ENCODE assay signal across 33 mouse cellular contexts in genomic region chr16:58013557-58013956, GRCm38 (mm10).
DNase-seq lines count a peak whose midpoint lies in the region; ATAC-seq and TF ChIP-seq lines count a peak whose summit lies in the region.
"Had no signal": no experiment of that assay in that cellular context is flagged by ENCODE, and none has a peak within 500 bp of the region (broad histone marks: within the 10 kb centered on the region; RNA-seq: fewer than 3 reads in every experiment).

No protein-coding gene starts in this region.

- intact Hi-C loops in heart, adult 2 months (cut with DNase I): no loop called here

- no peak for ATAC-seq in kidney, postnatal 0 days (replicated peaks; ENCODE audit: low FRiP score, low read depth)
- no peak for ATAC-seq in limb, embryonic 14.5 days (ENCODE audit: low FRiP score, low read depth)
- ATAC-seq in hindbrain, embryonic 13.5 days (ENCODE audit: low FRiP score): no peak
- ATAC-seq: forebrain, embryonic 15.5 days; hindbrain, embryonic 16.5 days; intestine, embryonic 15.5 days had no signal

- WGBS in kidney, postnatal 0 days: 20% methylated on average over 1 of the region's 1 CpGs
- WGBS in limb, embryonic 14.5 days: 17% methylated on average over 1 of the region's 1 CpGs
- WGBS in hindbrain, embryonic 13.5 days: 90% methylated on average over 1 of the region's 1 CpGs
- WGBS in heart, adult 2 months: 73% methylated on average over 1 of the region's 1 CpGs

- H3K36me3 ChIP-seq in kidney, postnatal 0 days (ENCODE audit: insufficient read depth, low read length): no peaks in the 10 kb centered on the region
- no peaks in the 10 kb centered on the region for H3K36me3 ChIP-seq in limb, embryonic 14.5 days (ENCODE audit: control insufficient read depth, insufficient read depth, low read length)
- no peaks in the 10 kb centered on the region for H3K36me3 ChIP-seq in hindbrain, embryonic 13.5 days
- H3K36me3 ChIP-seq in heart, adult 2 months (ENCODE audit: control insufficient read depth, insufficient read depth, low read length): no peaks in the 10 kb centered on the region
- H3K36me3 ChIP-seq: embryonic facial prominence, embryonic 12.5 days; forebrain, embryonic 10.5 days; forebrain, embryonic 15.5 days; hindbrain, embryonic 10.5 days; intestine, embryonic 15.5 days; midbrain, embryonic 12.5 days; neural tube, embryonic 12.5 days had no signal

- no peak for TF ChIP-seq EP300 in heart, adult 2 months (IDR thresholded peaks at IDR 0.05; ENCODE audit: insufficient read depth, low read depth, low read length)

- H3K4me2 ChIP-seq in kidney, postnatal 0 days (ENCODE audit: low read length): no peak overlapping the region
- H3K4me2 ChIP-seq in limb, embryonic 14.5 days (replicated peaks; ENCODE audit: low read depth, low read length, severe bottlenecking): no peak overlapping the region
- H3K4me2 ChIP-seq in hindbrain, embryonic 13.5 days: no peak overlapping the region
- H3K4me2 ChIP-seq: embryonic facial prominence, embryonic 12.5 days; forebrain, embryonic 15.5 days; intestine, embryonic 15.5 days; midbrain, embryonic 12.5 days; neural tube, embryonic 12.5 days had no signal

- TF ChIP-seq CTCF in kidney, postnatal 0 days (IDR thresholded peaks at IDR 0.05; ENCODE audit: low read depth): no peak
- TF ChIP-seq CTCF in heart, adult 2 months (IDR thresholded peaks at IDR 0.05): no peak

- no peak overlapping the region for H3K9ac ChIP-seq in kidney, postnatal 0 days (ENCODE audit: low read depth, low read length)
- H3K9ac ChIP-seq in limb, embryonic 14.5 days (ENCODE audit: low read depth, low read length, severe bottlenecking): no peak overlapping the region
- no peak overlapping the region for H3K9ac ChIP-seq in hindbrain, embryonic 13.5 days
- no peak overlapping the region for H3K9ac ChIP-seq in heart, adult 2 months (ENCODE audit: low read depth, low read length)
- H3K9ac ChIP-seq: embryonic facial prominence, embryonic 12.5 days; forebrain, embryonic 15.5 days; intestine, embryonic 15.5 days; liver, embryonic 14.5 days; midbrain, embryonic 12.5 days; neural tube, embryonic 12.5 days had no signal

- H3K79me2 ChIP-seq in heart, adult 2 months (replicated peaks; ENCODE audit: control insufficient read depth, insufficient read depth, low read length): no peaks in the 10 kb centered on the region

- no peaks in the 10 kb centered on the region for H3K4me1 ChIP-seq in kidney, postnatal 0 days (replicated peaks; ENCODE audit: insufficient read depth, low read length)
- no peaks in the 10 kb centered on the region for H3K4me1 ChIP-seq in limb, embryonic 14.5 days (ENCODE audit: control insufficient read depth, insufficient read depth, low read length)
- no peaks in the 10 kb centered on the region for H3K4me1 ChIP-seq in hindbrain, embryonic 13.5 days (replicated peaks)
- no peaks in the 10 kb centered on the region for H3K4me1 ChIP-seq in heart, adult 2 months (ENCODE audit: control insufficient read depth, insufficient read depth, low read length)
- H3K4me1 ChIP-seq: embryonic facial prominence, embryonic 12.5 days; forebrain, embryonic 10.5 days; forebrain, embryonic 15.5 days; hindbrain, embryonic 10.5 days; intestine, embryonic 15.5 days; midbrain, embryonic 12.5 days; neural tube, embryonic 12.5 days had no signal

- peak; percentile 36 for DNase-seq in embryo, embryonic 10.5 days (ENCODE audit: low spot score)
- DNase-seq in embryo, embryonic 9.5 days (ENCODE audit: extremely low spot score): no peak
- DNase-seq in kidney, postnatal 0 days (ENCODE audit: low spot score): peak; percentile 66
- DNase-seq in kidney, postnatal 10 days: no peak
- peak; percentile 40 for DNase-seq in embryo, embryonic 11.5 days (ENCODE audit: low read depth, low spot score)
- peak; percentile 68 for DNase-seq in limb, embryonic 14.5 days (ENCODE audit: low spot score)
- DNase-seq in heart, adult 2 months: no peak
- DNase-seq: adrenal gland, adult 8-10 months; cerebellum, adult 11 months; cerebellum, adult 9-10 months; cerebellum, postnatal 36 days; gastrocnemius, adult 2 months; heart, postnatal 14 days; kidney, adult 2 months; kidney, postnatal 4 days; liver; lung, adult 2 months; right cerebral cortex, adult 18-20 months; spleen, adult 18-20 months; thymus, adult 18-20 months; thymus, postnatal 25 days had no signal

- H3K27ac ChIP-seq in kidney, postnatal 0 days: no peak overlapping the region
- no peak overlapping the region for H3K27ac ChIP-seq in limb, embryonic 14.5 days (replicated peaks; ENCODE audit: low read depth, low read length)
- no peak overlapping the region for H3K27ac ChIP-seq in hindbrain, embryonic 13.5 days
- H3K27ac ChIP-seq in heart, adult 2 months: no peak overlapping the region
- H3K27ac ChIP-seq: embryonic facial prominence, embryonic 12.5 days; forebrain, embryonic 10.5 days; forebrain, embryonic 15.5 days; gastrocnemius, adult 2 months; hindbrain, embryonic 10.5 days; intestine, embryonic 15.5 days; liver, embryonic 14.5 days; midbrain, embryonic 12.5 days; neural tube, embryonic 12.5 days had no signal

- no peaks in the 10 kb centered on the region for H3K9me3 ChIP-seq in kidney, postnatal 0 days (replicated peaks; ENCODE audit: low read length)
- H3K9me3 ChIP-seq in limb, embryonic 14.5 days (ENCODE audit: control insufficient read depth, low read length): no peaks in the 10 kb centered on the region
- no peaks in the 10 kb centered on the region for H3K9me3 ChIP-seq in hindbrain, embryonic 13.5 days
- H3K9me3 ChIP-seq: embryonic facial prominence, embryonic 12.5 days; forebrain, embryonic 10.5 days; forebrain, embryonic 15.5 days; hindbrain, embryonic 10.5 days; intestine, embryonic 15.5 days; midbrain, embryonic 12.5 days; neural tube, embryonic 12.5 days had no signal

- no peak for TF ChIP-seq POLR2A in limb, embryonic 14.5 days (IDR thresholded peaks at IDR 0.05; ENCODE audit: borderline replicate concordance, extremely low read depth, insufficient read depth, insufficient read length)
- no peak for TF ChIP-seq POLR2A in heart, adult 2 months (IDR thresholded peaks at IDR 0.05; ENCODE audit: insufficient read depth, low read depth, low read length)

- no peak overlapping the region for H3K4me3 ChIP-seq in kidney, postnatal 0 days (replicated peaks; ENCODE audit: low read depth, low read length)
- no peak overlapping the region for H3K4me3 ChIP-seq in limb, embryonic 14.5 days (replicated peaks; ENCODE audit: low read length)
- no peak overlapping the region for H3K4me3 ChIP-seq in hindbrain, embryonic 13.5 days
- no peak overlapping the region for H3K4me3 ChIP-seq in heart, adult 2 months
- H3K4me3 ChIP-seq: embryonic facial prominence, embryonic 12.5 days; forebrain, embryonic 10.5 days; forebrain, embryonic 15.5 days; gastrocnemius, adult 2 months; hindbrain, embryonic 10.5 days; intestine, embryonic 15.5 days; midbrain, embryonic 12.5 days; myocyte; neural tube, embryonic 12.5 days had no signal

- H3K27me3 ChIP-seq in kidney, postnatal 0 days (ENCODE audit: insufficient read depth, low read length): no peaks in the 10 kb centered on the region
- no peaks in the 10 kb centered on the region for H3K27me3 ChIP-seq in limb, embryonic 14.5 days (ENCODE audit: control insufficient read depth, insufficient read depth, low read length)
- H3K27me3 ChIP-seq in hindbrain, embryonic 13.5 days: no peaks in the 10 kb centered on the region
- H3K27me3 ChIP-seq in heart, adult 2 months (ENCODE audit: control insufficient read depth, insufficient read depth, low read length): no peaks in the 10 kb centered on the region
- H3K27me3 ChIP-seq: CH12.LX; embryonic facial prominence, embryonic 12.5 days; forebrain, embryonic 15.5 days; intestine, embryonic 15.5 days; midbrain, embryonic 12.5 days; neural tube, embryonic 12.5 days had no signal

Comparison
In these comparisons a context has a peak if more than half of its experiments do, and no peak if none do; other contexts are left out.
1. DNase-seq: peak in embryo, embryonic 10.5 days (single experiment), kidney, postnatal 0 days (single experiment), embryo, embryonic 11.5 days (single experiment) and limb, embryonic 14.5 days (single experiment); none in embryo, embryonic 9.5 days (single experiment), kidney, postnatal 10 days (single experiment) and heart, adult 2 months (0 of 2).